Mouse (Mus musculus) ovary, adult 10 weeks (tissue): Measurements from ENCODE around the gene Esd. TPM values are rescaled to one million over a fixed set of nuclear protein-coding genes. Genes with fewer than 3 reads are reported as not detected.

ENCODE experiments used
- polyA plus RNA-seq: library from polyadenylated mRNA; stranded (reverse); fragments of 350-450 nt; fragmentation: Illumina TruSeq; extraction: RNeasy Lipid Tissue Mini Kit (QIAGEN cat#74804); gene quantifications from one replicate; pipeline ENCODE4 v1.2.3, GENCODE M21; 2014

Gene Esd
- 271 TPM for polyA plus RNA-seq

DNA sequence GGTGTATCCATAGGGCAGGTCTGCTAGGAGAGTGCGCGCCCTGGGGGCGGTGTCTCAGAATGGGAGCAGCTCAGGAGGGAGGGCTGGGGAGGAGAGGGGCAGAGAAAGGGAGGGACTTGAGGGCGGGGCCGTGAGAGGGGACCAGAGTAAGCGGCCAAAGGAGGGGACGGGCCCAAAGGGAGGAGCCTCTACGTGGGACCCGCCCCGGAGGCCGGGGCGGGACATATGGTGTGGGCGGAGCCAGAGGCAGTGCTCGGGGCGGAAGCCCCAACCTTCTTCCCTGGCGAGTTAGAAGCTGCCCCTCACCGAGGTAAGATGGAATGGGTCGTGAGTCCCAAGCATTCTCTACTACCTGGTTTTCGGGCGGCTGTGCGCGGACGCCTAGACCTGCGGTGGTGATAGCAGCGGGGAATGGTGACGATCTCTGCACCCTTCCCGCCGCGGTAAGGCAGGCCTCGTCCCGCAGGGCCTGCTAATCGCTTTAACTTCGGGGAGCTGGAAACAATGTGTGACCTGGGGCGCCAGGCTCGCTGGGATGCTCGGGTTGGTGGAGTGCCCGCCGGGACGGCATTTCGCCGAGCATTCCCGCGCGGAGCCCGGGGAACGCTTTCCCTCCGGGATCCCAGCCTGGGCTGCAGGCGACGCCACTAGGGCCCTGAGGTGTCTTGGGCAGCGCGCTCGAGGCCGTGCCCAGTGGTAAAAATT, at the start of gene Esd:
Gene Esd (plus strand): TSS at position 219 of the 705 bp plus-strand sequence.

Other genes with a start within 250 kb of the Esd start
- 1.9 TPM for gene Htr2a, start 91.5 kb upstream of the Esd start, polyA plus RNA-seq
- gene Lrch1, start 215.6 kb downstream of the Esd start, polyA plus RNA-seq: 25.1 TPM